14 mouse cellular contexts compared by ENCODE assay signal in genomic region chr11:96604751-96605450, GRCm38 (mm10).
DNase-seq lines count a peak whose midpoint lies in the region; ATAC-seq and TF ChIP-seq lines count a peak whose summit lies in the region.
"Had no signal": no experiment of that assay in that cellular context is flagged by ENCODE, and none has a peak within 500 bp of the region (broad histone marks: within the 10 kb centered on the region; RNA-seq: fewer than 3 reads in every experiment).

No protein-coding gene starts in this region.

- H3K4me3 ChIP-seq in heart, embryonic 14.5 days (ENCODE audit: control insufficient read depth in 1 of 2, insufficient read depth in 1 of 2, low read depth in 1 of 2, low read length in 2 of 2) = no peak overlapping the region
- H3K4me3 ChIP-seq in lung, postnatal 0 days (ENCODE audit: low read depth, low read length) = no peak overlapping the region
- no peak overlapping the region for H3K4me3 ChIP-seq in heart, embryonic 16.5 days (ENCODE audit: low read length)
- H3K4me3 ChIP-seq: liver, embryonic 13.5 days; myocyte had no signal

- H3K27ac ChIP-seq in heart, embryonic 14.5 days (replicated peaks in 1 of 2; ENCODE audit: control insufficient read depth in 1 of 2, insufficient read depth in 1 of 2, low read depth in 2 of 2, low read length in 2 of 2) = peak overlapping the region; percentile 38 to 41; a peak in 3 of 4 replicates
- H3K27ac ChIP-seq in lung, postnatal 0 days (ENCODE audit: low read length) = no peak overlapping the region
- peak overlapping the region; percentile 56 for H3K27ac ChIP-seq in heart, embryonic 16.5 days (ENCODE audit: low read length)
- H3K27ac ChIP-seq: liver, embryonic 13.5 days had no signal

- H3K36me3 ChIP-seq in heart, embryonic 14.5 days (ENCODE audit: control insufficient read depth, insufficient read depth, low read length) = no peaks in the 10 kb centered on the region
- no peaks in the 10 kb centered on the region for H3K36me3 ChIP-seq in lung, postnatal 0 days (ENCODE audit: insufficient read depth, low read length)
- H3K36me3 ChIP-seq in heart, embryonic 16.5 days (ENCODE audit: control insufficient read depth, insufficient read depth) = no peaks in the 10 kb centered on the region
- H3K36me3 ChIP-seq: liver, embryonic 13.5 days had no signal

- intact Hi-C loops in heart, postnatal 10 days (cut with DNase I) = no loop called here

- H3K4me1 ChIP-seq in heart, embryonic 14.5 days (ENCODE audit: control insufficient read depth in 2 of 2, insufficient read depth in 2 of 2, low read length in 2 of 2) = peaks cover 4 to 18% of the 10 kb centered on the region in 2 experiments
- H3K4me1 ChIP-seq in lung, postnatal 0 days (ENCODE audit: insufficient read depth, low read depth, low read length) = no peaks in the 10 kb centered on the region; the same call in 1 of the 2 replicates
- H3K4me1 ChIP-seq in heart, embryonic 16.5 days (ENCODE audit: control insufficient read depth, insufficient read depth, low read length) = peaks cover 7% of the 10 kb centered on the region
- H3K4me1 ChIP-seq: liver, embryonic 13.5 days had no signal

- H3K27me3 ChIP-seq in heart, embryonic 14.5 days (ENCODE audit: control insufficient read depth, insufficient read depth, low read length) = peaks cover 8% of the 10 kb centered on the region
- no peaks in the 10 kb centered on the region for H3K27me3 ChIP-seq in lung, postnatal 0 days (replicated peaks; ENCODE audit: insufficient read depth, low read length)
- peaks cover 5% of the 10 kb centered on the region; the same call in 1 of the 2 replicates for H3K27me3 ChIP-seq in heart, embryonic 16.5 days (ENCODE audit: control insufficient read depth, insufficient read depth, low read length)
- H3K27me3 ChIP-seq: Patski had no signal

- no peak for DNase-seq in heart, postnatal 10 days
- DNase-seq in lung, postnatal 0 days (ENCODE audit: low spot score) = peak; percentile 19
- no peak for DNase-seq in lung, postnatal 25 days (ENCODE audit: low spot score)
- DNase-seq in cerebellum, postnatal 10 days = no peak
- DNase-seq in frontal cortex, postnatal 10 days (ENCODE audit: low spot score in 2 of 2) = no peak
- DNase-seq: cerebellum, postnatal 36 days; liver, embryonic 13.5 days; right cerebral cortex, postnatal 4 days; thymus, postnatal 36 days had no signal

- no peak for ATAC-seq in heart, embryonic 14.5 days (ENCODE audit: insufficient number of reproducible peaks, insufficient read depth, low FRiP score, low read depth)
- no peak for ATAC-seq in lung, postnatal 0 days
- no peak for ATAC-seq in heart, embryonic 16.5 days (replicated peaks; ENCODE audit: extremely low read depth, insufficient read depth, low FRiP score)
- ATAC-seq: Patski had no signal

- no peak overlapping the region for H3K9ac ChIP-seq in heart, embryonic 14.5 days (ENCODE audit: low read length)
- H3K9ac ChIP-seq in lung, postnatal 0 days (replicated peaks; ENCODE audit: low read depth) = no peak overlapping the region
- no peak overlapping the region for H3K9ac ChIP-seq in heart, embryonic 16.5 days (ENCODE audit: low read length)
- H3K9ac ChIP-seq: liver, embryonic 13.5 days had no signal

- no peak overlapping the region for H3K4me2 ChIP-seq in heart, embryonic 14.5 days (ENCODE audit: low read length)
- H3K4me2 ChIP-seq in lung, postnatal 0 days (replicated peaks; ENCODE audit: low read depth, low read length) = no peak overlapping the region
- no peak overlapping the region for H3K4me2 ChIP-seq in heart, embryonic 16.5 days (ENCODE audit: low read depth, low read length)
- H3K4me2 ChIP-seq: liver, embryonic 13.5 days; midbrain, embryonic 11.5 days had no signal

- WGBS in heart, embryonic 14.5 days = 15% methylated on average over 7 of the region's 7 CpGs
- WGBS in lung, postnatal 0 days = 39% methylated on average over 7 of the region's 7 CpGs
- 27% methylated on average over 7 of the region's 7 CpGs for WGBS in heart, embryonic 16.5 days

- TF ChIP-seq CTCF in lung, postnatal 0 days (IDR thresholded peaks at IDR 0.05) = no peak

- TF ChIP-seq EP300 in lung, postnatal 0 days (IDR thresholded peaks at IDR 0.05) = no peak

- no peaks in the 10 kb centered on the region for H3K9me3 ChIP-seq in heart, embryonic 14.5 days (ENCODE audit: control insufficient read depth, low read length)
- no peaks in the 10 kb centered on the region for H3K9me3 ChIP-seq in lung, postnatal 0 days (ENCODE audit: low read length)
- H3K9me3 ChIP-seq in heart, embryonic 16.5 days (replicated peaks; ENCODE audit: control insufficient read depth, low read length) = no peaks in the 10 kb centered on the region
- H3K9me3 ChIP-seq: liver, embryonic 13.5 days had no signal
